Mouse (Mus musculus) ES-E14 (cell line): ENCODE results near the gene Galnt13.

Experiments
- CHD2 ChIP-seq: IDR thresholded peaks from 2 replicates; pipeline ENCODE4 v1.6.1; 2014; ENCODE audit warnings: mild to moderate bottlenecking, low read depth, low read length, inconsistent platforms
- HCFC1 ChIP-seq: IDR thresholded peaks from 2 replicates; pipeline ENCODE4 v1.6.1; 2012; ENCODE audit warnings: low read length, inconsistent platforms, borderline replicate concordance; ENCODE audit not compliant: insufficient read depth
- MAFK ChIP-seq: IDR thresholded peaks from 2 replicates; pipeline ENCODE4 v1.6.1; 2014; ENCODE audit warnings: mild to moderate bottlenecking, low read depth, low read length, inconsistent platforms; ENCODE audit not compliant: insufficient read depth

DNA sequence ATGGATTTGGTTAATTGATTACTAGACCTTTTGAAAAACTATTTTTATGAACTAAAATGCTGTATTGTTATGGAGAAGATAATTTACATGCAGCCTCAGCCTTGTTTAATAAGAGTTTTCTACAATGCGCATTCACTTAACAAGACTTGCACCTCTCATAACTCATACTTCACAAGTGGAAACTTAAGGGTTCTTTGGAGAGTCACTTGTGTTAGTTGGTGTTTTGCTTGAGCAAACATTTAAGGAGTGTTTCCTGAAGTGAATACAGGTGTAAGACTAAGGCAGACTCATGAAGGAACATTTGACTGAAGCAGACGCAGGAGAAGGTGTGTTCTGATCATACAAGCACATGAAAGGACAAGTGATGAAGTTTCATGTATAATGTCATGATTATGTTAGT is 649.5 kb downstream of the Galnt13 start:
- TF ChIP-seq CHD2 (no peak), MAFK (no peak), HCFC1 (no peak)
